Mouse (Mus musculus): ENCODE measurements around the gene Jarid2. TPM values are rescaled to one million over a fixed set of nuclear protein-coding genes. Genes with fewer than 3 reads are reported as not detected.

The Jarid2 gene
- total RNA-seq, 1 experiment = 190 TPM

DNA sequence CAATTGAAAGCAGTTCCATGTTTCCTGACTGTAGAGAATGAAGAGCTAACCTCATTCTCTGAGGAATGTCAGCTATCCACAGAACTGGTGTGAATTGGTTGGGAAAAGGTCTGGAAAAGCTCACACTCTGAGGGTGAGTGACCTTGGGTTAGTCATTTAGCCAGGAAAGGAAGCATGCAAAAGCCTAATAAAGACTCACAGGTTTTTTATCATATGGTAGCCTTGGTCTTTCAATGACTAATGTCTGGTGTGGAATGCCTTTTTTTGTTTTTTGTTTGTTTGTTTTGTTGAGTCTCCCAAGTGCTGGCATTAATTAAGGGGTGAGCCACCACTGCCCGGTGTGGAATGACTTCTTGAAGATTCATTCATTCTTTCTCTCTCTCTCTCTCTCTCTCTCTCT is 55.3 kb downstream of the Jarid2 start:
- DNase-seq (ENCODE audit: low read depth, low spot score) = no peak
- no peak overlapping the region for H3K9ac ChIP-seq (ENCODE audit: insufficient read depth, low read depth, low read length, poor library complexity, severe bottlenecking)
- H3K36me3 ChIP-seq (ENCODE audit: control insufficient read depth, insufficient read depth, low read length, poor library complexity, severe bottlenecking) = peaks cover 4% of the 10 kb centered on the region
- no peak overlapping the region for H3K27ac ChIP-seq (ENCODE audit: insufficient read depth, low read depth, low read length, poor library complexity, severe bottlenecking)
- in situ Hi-C loops (cut with MboI; ENCODE audit: low sequenced_read_pairs in 2 of 2, unreplicated experiment in 2 of 2) = no loop called here
- no peaks in the 10 kb centered on the region for H3K9me3 ChIP-seq (ENCODE audit: control insufficient read depth, insufficient read depth, low read depth, low read length)
- no peak for TF ChIP-seq MAFK (IDR thresholded peaks at IDR 0.05; ENCODE audit: insufficient read depth, low read depth, low read length)
- no peak for TF ChIP-seq CHD2 (IDR thresholded peaks at IDR 0.05; ENCODE audit: low read depth, low read length)
- TF ChIP-seq HCFC1 (IDR thresholded peaks at IDR 0.05; ENCODE audit: borderline replicate concordance, insufficient read depth, low read length) = no peak
- TF ChIP-seq ZNF384 (IDR thresholded peaks at IDR 0.05; ENCODE audit: low read depth, low read length) = no peak
- no peak for TF ChIP-seq ZC3H11A (IDR thresholded peaks at IDR 0.05; ENCODE audit: borderline replicate concordance, low read depth, low read length)
- peaks cover 4 to 6% of the 10 kb centered on the region in 2 experiments; a peak in 3 of 4 replicates for H3K4me1 ChIP-seq (ENCODE audit: control insufficient read depth in 2 of 2, insufficient read depth in 2 of 2, low read length in 2 of 2, poor library complexity in 1 of 2)
- no peak overlapping the region for H3K4me3 ChIP-seq (ENCODE audit: insufficient read depth in 1 of 2, low read depth in 1 of 2, low read length in 2 of 2, poor library complexity in 1 of 2, severe bottlenecking in 1 of 2)

DNA sequence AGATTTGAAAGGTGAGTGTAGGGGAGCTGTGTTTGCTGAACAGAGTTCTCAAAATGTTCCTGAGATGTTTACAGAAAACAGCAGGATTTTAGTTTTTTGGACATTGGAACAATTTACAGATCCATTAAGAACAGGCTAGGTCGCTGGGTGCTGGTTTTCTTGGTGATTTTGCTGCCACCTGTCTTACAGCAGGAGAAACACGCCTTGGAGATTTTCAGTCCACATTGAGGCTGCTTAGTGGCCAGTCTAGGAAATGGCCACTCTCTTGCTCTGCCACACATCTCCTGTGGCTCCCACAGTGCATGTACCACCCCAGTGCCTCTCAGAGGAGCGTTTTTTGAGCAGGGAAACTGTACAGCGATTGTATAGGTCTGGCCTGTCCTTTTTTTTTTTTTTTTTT is 57.0 kb downstream of the Jarid2 start:
- peaks cover 4% of the 10 kb centered on the region for H3K36me3 ChIP-seq (ENCODE audit: control insufficient read depth, insufficient read depth, low read length, poor library complexity, severe bottlenecking)
- H3K9me3 ChIP-seq (ENCODE audit: control insufficient read depth, insufficient read depth, low read depth, low read length) = no peaks in the 10 kb centered on the region
- no peak for DNase-seq (ENCODE audit: low read depth, low spot score)
- H3K9ac ChIP-seq (ENCODE audit: insufficient read depth, low read depth, low read length, poor library complexity, severe bottlenecking) = no peak overlapping the region
- peaks cover 8 to 9% of the 10 kb centered on the region in 2 experiments; a peak in 2 of 4 replicates for H3K4me1 ChIP-seq (ENCODE audit: control insufficient read depth in 2 of 2, insufficient read depth in 2 of 2, low read length in 2 of 2, poor library complexity in 1 of 2)
- TF ChIP-seq ZC3H11A (IDR thresholded peaks at IDR 0.05; ENCODE audit: borderline replicate concordance, low read depth, low read length) (0 out of 2 replicates have a peak, but pooled peaks have one; percentile 19), CHD2 (IDR thresholded peaks at IDR 0.05; ENCODE audit: low read depth, low read length) (no peak)
- in situ Hi-C loops (cut with MboI; ENCODE audit: low sequenced_read_pairs in 2 of 2, unreplicated experiment in 2 of 2) = no loop called here
- H3K4me3 ChIP-seq (ENCODE audit: insufficient read depth in 1 of 2, low read depth in 1 of 2, low read length in 2 of 2, poor library complexity in 1 of 2, severe bottlenecking in 1 of 2) = no peak overlapping the region
- H3K27ac ChIP-seq (ENCODE audit: insufficient read depth, low read depth, low read length, poor library complexity, severe bottlenecking) = no peak overlapping the region

DNA sequence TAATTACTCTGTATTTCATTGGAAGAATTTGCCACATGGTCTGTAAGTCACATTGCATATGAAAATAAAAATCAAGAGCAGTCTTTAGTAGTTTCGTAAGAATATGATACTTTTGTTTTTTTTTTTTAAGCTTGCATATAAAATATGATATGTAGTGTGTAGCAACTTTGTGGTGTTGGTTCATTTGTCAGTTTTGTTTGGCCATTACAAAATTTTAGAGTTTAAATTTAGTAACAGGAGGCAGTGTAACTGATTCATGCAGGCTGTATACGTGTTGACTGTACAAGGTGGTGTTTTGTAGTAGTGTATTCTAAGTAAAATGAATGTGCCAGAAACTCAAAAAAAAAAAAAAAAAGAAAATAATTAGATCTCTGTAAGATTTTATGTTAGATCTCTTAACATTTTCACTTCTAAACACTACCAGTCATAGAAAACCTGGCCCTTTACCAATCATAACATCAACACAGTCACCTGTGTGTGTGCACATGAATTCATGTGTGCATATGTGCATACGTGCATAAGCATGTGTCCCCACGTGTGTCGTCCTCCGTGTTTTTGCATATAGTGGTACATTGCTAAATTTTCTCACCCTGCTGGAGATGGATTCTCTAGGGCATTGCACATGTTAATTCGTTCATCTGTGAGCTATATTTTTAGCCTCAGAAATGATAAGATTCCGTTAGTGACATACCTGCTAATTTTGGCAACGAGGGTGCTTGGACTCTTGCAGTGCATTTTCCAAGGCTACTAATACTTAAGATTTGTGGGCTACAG is 59.3 kb downstream of the Jarid2 start:
- H3K9ac ChIP-seq (ENCODE audit: insufficient read depth, low read depth, low read length, poor library complexity, severe bottlenecking) = no peak overlapping the region
- H3K36me3 ChIP-seq (ENCODE audit: control insufficient read depth, insufficient read depth, low read length, poor library complexity, severe bottlenecking) = peaks cover 4% of the 10 kb centered on the region
- H3K4me3 ChIP-seq (ENCODE audit: insufficient read depth in 1 of 2, low read depth in 1 of 2, low read length in 2 of 2, poor library complexity in 1 of 2, severe bottlenecking in 1 of 2) = no peak overlapping the region
- H3K4me1 ChIP-seq (ENCODE audit: control insufficient read depth in 2 of 2, insufficient read depth in 2 of 2, low read length in 2 of 2, poor library complexity in 1 of 2) = peaks cover 8 to 9% of the 10 kb centered on the region in 2 experiments; a peak in 2 of 4 replicates
- no peak overlapping the region for H3K27ac ChIP-seq (ENCODE audit: insufficient read depth, low read depth, low read length, poor library complexity, severe bottlenecking)
- H3K9me3 ChIP-seq (ENCODE audit: control insufficient read depth, insufficient read depth, low read depth, low read length) = no peaks in the 10 kb centered on the region
- DNase-seq (ENCODE audit: low read depth, low spot score) = no peak
- TF ChIP-seq ZNF384 (IDR thresholded peaks at IDR 0.05; ENCODE audit: low read depth, low read length) (no peak), MAFK (IDR thresholded peaks at IDR 0.05; ENCODE audit: insufficient read depth, low read depth, low read length) (no peak), CHD2 (IDR thresholded peaks at IDR 0.05; ENCODE audit: low read depth, low read length) (no peak), ZC3H11A (IDR thresholded peaks at IDR 0.05; ENCODE audit: borderline replicate concordance, low read depth, low read length) (no peak), HCFC1 (IDR thresholded peaks at IDR 0.05; ENCODE audit: borderline replicate concordance, insufficient read depth, low read length) (no peak)
- in situ Hi-C loops (cut with MboI; ENCODE audit: low sequenced_read_pairs in 2 of 2, unreplicated experiment in 2 of 2) = no loop called here

DNA sequence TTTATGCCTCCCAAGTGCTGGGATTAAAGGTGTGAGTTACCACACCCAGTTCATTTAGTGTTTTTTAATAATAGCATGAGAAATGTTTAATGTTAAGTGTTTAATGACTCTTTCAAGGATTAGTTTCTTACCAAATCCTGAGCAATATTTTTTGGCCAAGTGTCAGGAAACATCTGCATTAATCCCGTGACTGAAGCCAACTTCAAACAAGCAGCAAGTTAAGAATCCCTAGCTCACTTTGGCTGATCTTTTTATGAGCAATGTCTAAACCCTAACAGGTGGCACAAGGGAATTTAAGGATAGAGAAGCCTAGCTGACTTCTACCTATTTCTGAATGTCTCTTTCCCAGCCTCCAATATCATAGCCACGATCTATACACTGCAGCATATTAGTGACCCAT is 60.7 kb downstream of the Jarid2 start:
- no peak overlapping the region; a peak in 1 of 4 replicates for H3K4me3 ChIP-seq (ENCODE audit: insufficient read depth in 1 of 2, low read depth in 1 of 2, low read length in 2 of 2, poor library complexity in 1 of 2, severe bottlenecking in 1 of 2)
- no peak overlapping the region for H3K27ac ChIP-seq (ENCODE audit: insufficient read depth, low read depth, low read length, poor library complexity, severe bottlenecking)
- in situ Hi-C loops (cut with MboI; ENCODE audit: low sequenced_read_pairs in 2 of 2, unreplicated experiment in 2 of 2) = no loop called here
- H3K36me3 ChIP-seq (ENCODE audit: control insufficient read depth, insufficient read depth, low read length, poor library complexity, severe bottlenecking) = peaks cover 2% of the 10 kb centered on the region
- TF ChIP-seq HCFC1 (IDR thresholded peaks at IDR 0.05; ENCODE audit: borderline replicate concordance, insufficient read depth, low read length) = no peak
- TF ChIP-seq ZC3H11A (IDR thresholded peaks at IDR 0.05; ENCODE audit: borderline replicate concordance, low read depth, low read length) = no peak
- no peak for TF ChIP-seq ZNF384 (IDR thresholded peaks at IDR 0.05; ENCODE audit: low read depth, low read length)
- no peak for TF ChIP-seq CHD2 (IDR thresholded peaks at IDR 0.05; ENCODE audit: low read depth, low read length)
- no peak for TF ChIP-seq MAFK (IDR thresholded peaks at IDR 0.05; ENCODE audit: insufficient read depth, low read depth, low read length)
- H3K9ac ChIP-seq (ENCODE audit: insufficient read depth, low read depth, low read length, poor library complexity, severe bottlenecking) = no peak overlapping the region
- peaks cover 6 to 9% of the 10 kb centered on the region in 2 experiments; a peak in 1 of 4 replicates for H3K4me1 ChIP-seq (ENCODE audit: control insufficient read depth in 2 of 2, insufficient read depth in 2 of 2, low read length in 2 of 2, poor library complexity in 1 of 2)
- DNase-seq (ENCODE audit: low read depth, low spot score) = no peak
- no peaks in the 10 kb centered on the region for H3K9me3 ChIP-seq (ENCODE audit: control insufficient read depth, insufficient read depth, low read depth, low read length)

All from ES-E14 (cell line).